Mouse (Mus musculus) intestine, postnatal 0 days (tissue): Measurements from ENCODE around the gene Rhox13. TPM values are rescaled to one million over a fixed set of nuclear protein-coding genes. Genes with fewer than 3 reads are reported as not detected.

Experiments used
- ATAC-seq: fragments of 200-750 bp; cut with Nextera tagmentation; 2 replicates; pipeline ENCODE4 v1.8.0; 2017; ENCODE audit warnings: mild to moderate bottlenecking, moderate TSS enrichment, moderate library complexity
- H3K27ac ChIP-seq: fragments of 300-500 bp; sonication (generic); 2 replicates; pipeline ENCODE4 v1.5.1; 2014; ENCODE audit warnings: mild to moderate bottlenecking, low read depth, low read length, moderate library complexity
- H3K27me3 ChIP-seq: fragments of 300-500 bp; sonication (generic); replicated peaks from 2 replicates; pipeline ENCODE4 v1.6.1; 2014; ENCODE audit warnings: low read length, mixed read lengths; ENCODE audit not compliant: control insufficient read depth, insufficient read depth
- H3K36me3 ChIP-seq: fragments of 300-500 bp; sonication (generic); 2 replicates; pipeline ENCODE4 v1.6.1; 2014; ENCODE audit warnings: mild to moderate bottlenecking, moderate library complexity; ENCODE audit not compliant: control insufficient read depth, insufficient read depth
- H3K4me1 ChIP-seq: fragments of 300-500 bp; sonication (generic); replicated peaks from 2 replicates; pipeline ENCODE4 v1.6.1; 2014; ENCODE audit warnings: antibody characterized with exemption, low read length, mixed read lengths; ENCODE audit not compliant: control insufficient read depth, insufficient read depth
- H3K4me2 ChIP-seq: fragments of 300-500 bp; sonication (generic); replicated peaks from 2 replicates; pipeline ENCODE4 v1.6.1; 2014; ENCODE audit warnings: low read depth, mild to moderate bottlenecking, moderate library complexity
- H3K4me3 ChIP-seq: fragments of 300-500 bp; sonication (generic); 2 replicates; pipeline ENCODE4 v1.5.1; 2014; ENCODE audit warnings: low read depth, low read length
- H3K9ac ChIP-seq: fragments of 300-500 bp; sonication (generic); 2 replicates; pipeline ENCODE4 v1.6.1; 2014; ENCODE audit warnings: mild to moderate bottlenecking, low read depth, low read length
- H3K9me3 ChIP-seq: fragments of 300-500 bp; sonication (generic); 2 replicates; pipeline ENCODE4 v1.6.1; 2016; ENCODE audit warnings: mixed run types; ENCODE audit not compliant: control insufficient read depth
- CTCF ChIP-seq: sonication (generic); IDR thresholded peaks from 2 replicates; pipeline ENCODE4 v1.5.1; 2016; ENCODE audit warnings: low read depth, mild to moderate bottlenecking, control low read depth, antibody characterized with exemption, moderate library complexity
- WGBS: fragments of 180-500 bp; shearing (Covaris S2); extraction: QIAGEN DNeasy Blood & Tissue Kit; methylation state at CpG from one replicate; pipeline ENCODE4 v1.1.7; 2014; 5-methylcytosine and 5-hydroxymethylcytosine counted together
- polyA plus RNA-seq: library from polyadenylated mRNA; unstranded; fragments of >200 nt; fragmentation: Nextera tagmentation; extraction: Ambion mirVana; gene quantifications from 2 replicates; pipeline ENCODE4 v1.2.1, GENCODE M21; 2015

The Rhox13 gene
- not detected in 2 replicates for polyA plus RNA-seq

DNA sequence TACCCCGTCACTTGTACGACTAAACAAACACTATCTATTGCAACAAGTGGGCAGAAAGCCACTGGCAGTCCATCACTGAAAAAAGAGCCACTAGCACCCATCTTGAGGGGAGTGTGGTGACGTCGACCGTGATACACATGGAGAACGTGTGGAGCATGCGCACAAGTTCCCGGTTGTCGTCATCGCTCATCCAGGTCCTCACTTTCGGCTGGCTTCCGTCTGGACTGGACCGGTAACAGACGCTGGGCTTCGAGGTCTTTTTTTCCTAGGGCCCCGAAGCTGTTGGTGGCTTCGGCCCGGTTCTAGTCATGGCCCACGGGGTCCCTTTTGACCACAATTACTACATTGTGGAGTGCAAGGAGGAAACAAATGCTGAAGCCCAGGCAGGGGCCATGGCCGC, at the start of gene Rhox13:
Gene Rhox13, plus strand, starts transcription at position 238 of the 400 bp plus-strand sequence.
- WGBS: 95% methylated on average over 20 of the region's 20 CpGs
- H3K36me3 ChIP-seq: no peaks in the 10 kb centered on the region
- no peaks in the 10 kb centered on the region for H3K9me3 ChIP-seq
- no peak for ATAC-seq
- H3K27ac ChIP-seq: no peak within 1 kb of the TSS
- no peak within 1 kb of the TSS for H3K4me2 ChIP-seq
- H3K4me1 ChIP-seq: no peaks in the 10 kb centered on the region
- TF ChIP-seq CTCF: no peak
- no peak within 1 kb of the TSS for H3K4me3 ChIP-seq
- H3K9ac ChIP-seq: no peak within 1 kb of the TSS
- H3K27me3 ChIP-seq: no peaks in the 10 kb centered on the region

DNA sequence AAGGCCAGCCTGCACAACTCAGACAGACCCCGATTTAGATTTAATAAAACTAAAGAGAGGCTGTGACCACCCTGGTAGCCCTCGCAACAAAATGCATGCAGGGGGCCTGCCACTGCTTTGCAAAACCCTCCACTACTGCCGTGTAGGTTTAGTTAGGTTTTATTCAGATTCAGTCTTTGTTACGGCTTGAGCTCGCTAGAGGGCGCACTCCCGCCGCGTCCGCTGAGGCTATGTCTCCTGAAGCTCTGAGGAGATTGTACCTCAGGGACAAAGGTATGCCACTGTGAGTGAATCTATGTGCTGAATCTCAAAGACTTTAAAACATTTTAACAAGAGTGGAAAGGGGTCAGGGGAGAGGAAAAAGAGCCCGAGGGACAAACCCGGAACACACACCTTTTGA, 36.8 kb upstream of the Rhox13 start:
- TF ChIP-seq CTCF: peak; percentile 77
- no peak overlapping the region for H3K9ac ChIP-seq
- no peak overlapping the region for H3K27ac ChIP-seq
- no peaks in the 10 kb centered on the region for H3K4me1 ChIP-seq
- no peaks in the 10 kb centered on the region for H3K36me3 ChIP-seq
- H3K9me3 ChIP-seq: no peaks in the 10 kb centered on the region
- H3K4me3 ChIP-seq: no peak overlapping the region
- H3K27me3 ChIP-seq: no peaks in the 10 kb centered on the region
- no peak for ATAC-seq
- H3K4me2 ChIP-seq: no peak overlapping the region
- WGBS: 21% methylated on average over 12 of the region's 12 CpGs

DNA sequence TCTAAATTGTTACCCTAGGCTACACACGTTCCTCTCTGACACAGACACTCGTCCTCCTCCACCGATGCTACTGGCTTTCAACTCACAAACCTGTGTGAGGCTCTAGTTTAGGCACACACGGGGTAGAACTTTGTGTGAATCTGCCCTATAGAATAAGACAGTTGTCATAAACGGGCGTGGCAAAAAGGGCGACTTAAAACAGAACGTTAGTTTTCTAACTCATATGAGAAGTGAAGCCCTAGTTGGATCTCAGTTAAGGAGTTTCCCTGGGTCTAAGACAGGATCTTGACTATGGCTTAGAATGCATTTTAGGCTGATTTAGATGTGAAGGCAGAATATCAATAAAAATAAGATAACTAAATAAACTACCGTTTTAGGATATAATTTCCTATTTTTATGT, 36.0 kb upstream of the Rhox13 start, which contains the start of gene Rhox11:
Gene Rhox11, minus strand, starts transcription at position 101 of the 400 bp plus-strand sequence.
- Histone ChIP-seq H3K27me3 (no peaks in the 10 kb centered on the region), H3K4me2 (no peak within 1 kb of the TSS), H3K27ac (no peak within 1 kb of the TSS), H3K9ac (no peak within 1 kb of the TSS), H3K4me1 (no peaks in the 10 kb centered on the region), H3K36me3 (no peaks in the 10 kb centered on the region), H3K9me3 (no peaks in the 10 kb centered on the region), H3K4me3 (no peak within 1 kb of the TSS)
- ATAC-seq: no peak
- no peak for TF ChIP-seq CTCF
- WGBS: 79% methylated on average over 9 of the region's 9 CpGs

DNA sequence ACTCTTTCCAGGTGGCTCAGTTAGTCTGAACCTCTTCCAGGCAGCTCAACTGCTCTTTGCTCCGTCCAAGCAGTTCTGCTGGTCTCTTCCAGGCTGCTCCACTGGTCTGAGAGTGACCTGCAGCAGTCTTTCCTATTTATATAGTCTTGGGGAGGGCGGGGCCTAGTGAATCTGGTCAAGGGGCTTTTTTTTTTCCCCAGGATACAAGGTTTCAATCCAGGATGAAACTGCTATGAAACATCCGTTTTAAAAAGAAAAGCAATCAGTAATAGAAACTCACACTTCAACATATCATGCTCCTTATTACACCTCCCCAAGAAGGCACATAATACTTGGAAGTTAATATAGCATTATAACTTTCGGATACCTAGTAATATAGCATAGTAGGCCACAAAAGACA, 10.2 kb upstream of the Rhox13 start, which contains the start of gene Rhox12:
Gene Rhox12, minus strand, starts transcription at position 101 of the 400 bp plus-strand sequence.
- Histone ChIP-seq H3K9ac (no peak within 1 kb of the TSS), H3K4me3 (no peak within 1 kb of the TSS), H3K4me2 (no peak within 1 kb of the TSS), H3K9me3 (no peaks in the 10 kb centered on the region), H3K27ac (no peak within 1 kb of the TSS), H3K36me3 (no peaks in the 10 kb centered on the region), H3K4me1 (no peaks in the 10 kb centered on the region), H3K27me3 (no peaks in the 10 kb centered on the region)
- WGBS: 56% methylated on average over 4 of the region's 4 CpGs
- no peak for TF ChIP-seq CTCF
- no peak for ATAC-seq

DNA sequence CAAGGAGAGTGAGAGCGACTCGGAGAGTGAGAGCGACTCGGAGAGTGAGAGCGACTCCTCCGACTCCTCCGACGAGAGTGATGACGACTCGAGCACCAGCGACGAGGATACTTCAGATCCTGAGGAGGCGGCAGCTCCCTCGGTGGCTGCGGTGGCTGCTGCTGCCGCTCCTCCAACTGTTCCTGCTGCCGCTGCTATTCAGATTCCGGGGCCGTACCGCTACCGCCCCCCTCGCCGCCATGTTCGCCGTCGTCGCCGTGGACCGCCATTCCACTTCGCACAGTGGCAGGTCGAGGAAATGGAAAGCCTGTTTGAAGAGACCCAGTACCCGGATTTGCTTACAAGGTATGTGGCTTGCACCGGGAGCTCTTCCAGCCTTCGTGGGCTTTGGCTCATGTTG, 459 bp downstream of the Rhox13 start:
- Histone ChIP-seq H3K27ac (no peak overlapping the region), H3K27me3 (no peaks in the 10 kb centered on the region), H3K9me3 (no peaks in the 10 kb centered on the region), H3K9ac (no peak overlapping the region), H3K4me3 (no peak overlapping the region), H3K36me3 (no peaks in the 10 kb centered on the region), H3K4me2 (no peak overlapping the region), H3K4me1 (no peaks in the 10 kb centered on the region)
- ATAC-seq: no peak
- no peak for TF ChIP-seq CTCF
- 84% methylated on average over 34 of the region's 34 CpGs for WGBS

DNA sequence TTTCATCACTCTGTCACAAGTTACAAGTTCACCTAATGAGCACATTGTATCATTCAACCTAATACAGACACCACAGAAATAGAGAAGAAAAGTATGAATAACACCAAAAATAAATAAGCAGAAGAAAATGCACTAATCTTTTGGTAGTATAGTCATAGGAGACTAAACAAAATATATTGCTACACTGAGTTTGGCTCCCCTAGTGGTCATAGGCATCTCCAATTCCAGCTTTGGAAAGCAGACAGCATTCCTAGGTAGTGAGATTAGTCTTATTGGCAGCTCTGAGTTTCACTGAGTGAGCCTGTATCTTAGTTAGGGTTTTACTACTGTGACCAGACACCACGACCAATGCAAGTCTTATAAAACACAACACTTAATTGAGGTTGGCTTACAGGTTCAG, 38.1 kb downstream of the Rhox13 start:
- Histone ChIP-seq H3K4me3 (no peak overlapping the region), H3K27me3 (no peaks in the 10 kb centered on the region), H3K27ac (no peak overlapping the region), H3K4me2 (no peak overlapping the region), H3K9me3 (no peaks in the 10 kb centered on the region), H3K36me3 (no peaks in the 10 kb centered on the region), H3K4me1 (no peaks in the 10 kb centered on the region), H3K9ac (no peak overlapping the region)
- whole genome bisulfite sequencing: 59% methylated on average over 1 of the region's 1 CpGs
- ATAC-seq: no peak
- TF ChIP-seq CTCF: peak; percentile 42

DNA sequence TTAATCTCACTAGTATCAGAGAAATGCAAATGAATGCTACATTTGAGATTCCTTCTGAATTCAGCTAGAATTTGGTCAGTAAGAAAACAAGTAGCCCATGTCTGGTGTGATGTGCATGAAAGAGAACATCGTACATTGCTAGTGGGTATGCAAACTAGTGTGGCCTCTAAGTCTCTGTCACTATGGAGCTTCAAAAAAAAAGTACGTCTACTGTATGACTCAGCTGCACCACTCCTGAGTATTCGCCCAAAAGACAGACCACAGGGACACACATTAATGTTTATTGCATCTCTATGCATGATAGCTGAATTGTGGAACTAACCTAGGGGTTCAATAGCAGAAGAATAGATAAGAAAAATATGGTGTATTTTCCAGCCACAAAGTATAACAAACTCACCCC, 44.3 kb downstream of the Rhox13 start:
- no peaks in the 10 kb centered on the region for H3K9me3 ChIP-seq
- no peak overlapping the region for H3K4me2 ChIP-seq
- no peak for ATAC-seq
- no peak for TF ChIP-seq CTCF
- no peak overlapping the region for H3K27ac ChIP-seq
- H3K4me1 ChIP-seq: no peaks in the 10 kb centered on the region
- H3K4me3 ChIP-seq: no peak overlapping the region
- H3K36me3 ChIP-seq: no peaks in the 10 kb centered on the region
- H3K27me3 ChIP-seq: no peaks in the 10 kb centered on the region
- 80% methylated on average over 3 of the region's 3 CpGs for WGBS
- H3K9ac ChIP-seq: no peak overlapping the region
